Mouse (Mus musculus): ENCODE measurements around the gene Dclk1.

The Dclk1 gene

GRCm38 (mm10) chr3:55260139-55260538 lies 18.0 kb downstream of the Dclk1 start:
- no peak for DNase-seq (ENCODE audit: low spot score)

DNA sequence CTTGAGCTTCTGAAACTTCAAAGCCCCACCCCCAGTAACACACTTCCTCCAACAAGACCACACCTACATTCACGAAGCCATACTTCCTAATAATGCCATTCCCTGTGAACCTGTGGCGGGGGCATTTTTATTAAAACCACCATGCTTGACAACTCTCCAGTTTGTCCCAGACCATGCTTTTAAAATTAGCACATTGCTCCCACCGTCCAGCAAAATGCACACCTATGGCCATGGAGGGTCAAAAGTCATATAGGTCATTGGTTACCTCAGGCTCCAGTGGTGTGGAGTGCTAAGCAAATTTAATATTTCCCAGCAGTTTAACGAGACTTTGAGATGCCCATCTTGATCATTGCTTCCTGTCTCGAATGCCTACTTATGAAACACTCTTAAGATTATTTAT lies 23.9 kb downstream of the Dclk1 start:
- DNase-seq (ENCODE audit: low spot score), result no peak

DNA sequence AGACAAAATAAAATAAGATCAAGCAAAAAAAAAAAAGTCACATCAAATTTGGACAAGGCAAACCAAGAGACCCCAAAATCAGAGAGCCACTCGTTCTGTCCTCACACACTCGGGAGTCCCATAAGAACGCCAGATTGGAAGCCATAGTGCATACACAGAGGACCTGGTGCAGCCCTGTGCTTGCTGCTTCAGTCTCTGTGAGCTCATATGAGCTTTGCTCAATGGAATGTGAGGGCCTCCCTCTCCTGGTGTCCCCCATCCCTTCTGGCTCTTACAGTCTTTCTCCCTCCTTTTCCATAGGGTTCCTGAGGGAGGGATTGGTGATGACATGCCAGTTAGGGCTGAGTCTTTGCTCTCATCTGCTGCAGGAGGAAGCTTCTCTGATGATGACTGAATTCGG lies 27.6 kb downstream of the Dclk1 start:
- DNase-seq (ENCODE audit: low spot score), result no peak

- no peak for DNase-seq (ENCODE audit: low spot score)
Observed at GRCm38 (mm10) chr3:55270345-55270744, 28.2 kb downstream of the Dclk1 start.

DNA sequence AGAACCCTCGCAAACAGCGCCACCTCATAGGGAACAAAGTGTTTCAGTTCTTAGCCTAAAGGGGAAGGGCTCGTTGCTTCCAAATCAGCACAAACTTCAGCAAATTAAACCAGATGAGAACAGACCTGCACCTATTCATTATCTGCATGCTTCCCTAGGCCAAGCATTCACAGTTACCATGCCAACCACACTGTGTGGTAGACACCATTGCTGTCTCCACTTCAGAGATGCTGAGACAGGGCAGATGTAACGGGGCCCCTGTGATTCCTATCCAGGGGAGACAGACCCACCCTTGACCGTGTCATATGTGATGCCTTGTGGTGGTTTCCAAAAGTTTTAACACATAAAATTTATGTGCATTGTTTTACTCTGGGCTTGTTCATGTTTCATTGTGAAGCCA lies 28.8 kb downstream of the Dclk1 start:
- no peak for DNase-seq (ENCODE audit: low spot score)

DNA sequence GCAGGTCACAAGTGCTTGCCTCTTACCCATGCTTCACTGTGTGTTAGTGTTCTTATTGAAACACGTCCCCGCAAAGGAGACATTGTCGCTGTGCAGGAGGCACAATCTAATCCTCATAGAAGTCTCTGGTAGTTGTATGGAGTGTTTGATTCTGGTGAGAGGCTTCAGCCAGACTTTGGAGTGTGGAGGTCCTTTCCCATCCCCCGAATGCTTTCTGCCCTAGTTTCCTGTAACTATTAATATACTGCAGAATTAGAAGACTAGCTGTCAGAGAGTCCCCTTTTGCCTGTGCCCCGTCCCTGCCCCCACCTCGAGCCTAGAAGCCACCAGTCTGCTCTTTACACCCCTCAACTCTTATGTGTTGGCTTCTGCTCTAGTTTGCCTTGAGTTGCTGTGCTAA lies 30.4 kb downstream of the Dclk1 start:
- DNase-seq (ENCODE audit: low spot score), result no peak

- DNase-seq (ENCODE audit: low spot score), result no peak
Observed at GRCm38 (mm10) chr3:55276446-55276845, 34.3 kb downstream of the Dclk1 start.

DNA sequence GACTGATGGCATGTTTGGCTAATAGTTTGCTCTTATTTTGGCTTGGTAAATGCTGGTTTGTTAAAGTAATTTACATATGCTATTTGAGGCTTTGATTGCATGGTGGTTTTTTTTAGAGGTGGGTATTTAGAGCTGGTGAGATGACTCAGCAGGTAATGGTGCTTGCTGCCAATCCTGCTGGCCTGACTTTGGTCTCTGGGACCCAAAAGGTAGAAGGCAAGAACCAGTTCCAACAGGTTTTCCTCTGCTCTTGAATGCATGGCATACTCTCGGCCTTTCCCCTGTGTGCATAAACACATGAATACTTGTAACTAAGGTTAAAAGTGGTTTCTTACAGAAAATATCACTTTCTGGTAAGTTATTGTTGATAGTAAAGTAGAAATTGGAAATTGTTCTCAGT lies 34.7 kb downstream of the Dclk1 start:
- no peak for DNase-seq (ENCODE audit: low spot score)

GRCm38 (mm10) chr3:55277829-55278228 lies 35.7 kb downstream of the Dclk1 start:
- DNase-seq (ENCODE audit: low spot score), result no peak

GRCm38 (mm10) chr3:55279923-55280322 lies 37.8 kb downstream of the Dclk1 start:
- no peak for DNase-seq (ENCODE audit: low spot score)

GRCm38 (mm10) chr3:55280471-55280870 lies 38.3 kb downstream of the Dclk1 start:
- DNase-seq (ENCODE audit: low spot score), result no peak

- no peak for DNase-seq (ENCODE audit: low spot score)
Observed at GRCm38 (mm10) chr3:55284215-55284614, 42.1 kb downstream of the Dclk1 start.

DNA sequence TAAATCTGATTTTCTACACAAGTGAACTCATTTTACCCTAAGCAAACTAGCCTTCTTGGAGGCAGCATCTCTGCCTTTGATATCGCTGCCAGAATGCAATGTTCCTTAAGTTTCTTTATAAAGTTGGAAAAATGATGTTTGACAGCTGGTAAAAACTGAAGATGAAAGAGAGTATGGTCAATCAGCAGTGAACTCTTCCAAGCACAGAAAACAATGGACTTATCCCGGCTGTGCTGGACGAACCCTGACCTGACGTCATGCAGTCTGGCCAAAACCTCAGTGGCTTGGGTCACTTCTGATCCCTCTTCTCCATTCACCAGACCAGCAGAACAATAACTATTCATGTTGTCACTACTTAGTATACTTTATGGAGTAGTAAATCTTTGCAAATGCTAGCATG lies 46.6 kb downstream of the Dclk1 start:
- no peak for DNase-seq (ENCODE audit: low spot score)

DNA sequence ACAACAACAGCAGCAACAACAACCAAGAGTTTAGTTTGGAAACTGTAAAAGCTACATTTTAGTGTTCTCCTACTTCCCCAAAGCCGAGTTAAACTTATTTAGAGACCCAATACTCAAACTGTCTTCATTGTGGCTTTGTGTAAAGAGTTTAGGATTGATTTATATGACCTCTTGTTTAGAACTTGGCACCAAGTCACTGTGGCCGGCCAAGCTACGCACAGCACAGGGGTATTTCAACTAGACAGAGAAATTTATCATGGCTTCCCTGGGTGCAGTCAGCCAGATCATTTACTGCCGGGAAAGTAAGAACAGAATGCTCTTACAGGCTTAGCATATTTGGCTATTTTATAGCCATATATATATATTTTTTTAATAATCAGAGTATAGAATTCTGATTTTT lies 49.8 kb downstream of the Dclk1 start:
- no peak for DNase-seq (ENCODE audit: low spot score)

- DNase-seq (ENCODE audit: low spot score), result no peak
Observed at GRCm38 (mm10) chr3:55292783-55293430, 50.7 kb downstream of the Dclk1 start.

DNA sequence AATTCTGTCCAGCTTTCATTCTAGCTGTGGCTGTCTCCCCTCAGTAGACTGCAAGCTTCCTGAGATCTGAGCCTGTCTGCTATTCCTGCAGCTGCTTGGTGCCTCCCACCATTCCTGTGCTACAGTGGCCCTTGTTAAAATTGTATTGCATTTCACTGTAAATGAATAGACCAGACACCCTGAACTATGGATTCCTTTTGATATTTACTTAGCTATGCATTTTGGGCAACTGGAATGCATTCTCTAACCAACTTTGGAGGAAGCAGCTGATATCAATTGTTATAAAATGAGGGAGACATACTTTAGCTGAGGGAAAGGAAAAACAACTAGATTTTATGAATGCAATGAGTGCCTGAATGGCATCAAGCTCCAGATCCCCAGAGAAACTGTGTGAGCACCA lies 63.5 kb downstream of the Dclk1 start:
- no peak for DNase-seq (ENCODE audit: low spot score)

- DNase-seq (ENCODE audit: low spot score), result no peak
Observed at GRCm38 (mm10) chr3:55307553-55308177, 65.5 kb downstream of the Dclk1 start.

GRCm38 (mm10) chr3:55309961-55310360 lies 67.8 kb downstream of the Dclk1 start:
- DNase-seq (ENCODE audit: low spot score), result no peak

- DNase-seq (ENCODE audit: low spot score), result no peak
Observed at GRCm38 (mm10) chr3:55315827-55316226, 73.7 kb downstream of the Dclk1 start.

DNA sequence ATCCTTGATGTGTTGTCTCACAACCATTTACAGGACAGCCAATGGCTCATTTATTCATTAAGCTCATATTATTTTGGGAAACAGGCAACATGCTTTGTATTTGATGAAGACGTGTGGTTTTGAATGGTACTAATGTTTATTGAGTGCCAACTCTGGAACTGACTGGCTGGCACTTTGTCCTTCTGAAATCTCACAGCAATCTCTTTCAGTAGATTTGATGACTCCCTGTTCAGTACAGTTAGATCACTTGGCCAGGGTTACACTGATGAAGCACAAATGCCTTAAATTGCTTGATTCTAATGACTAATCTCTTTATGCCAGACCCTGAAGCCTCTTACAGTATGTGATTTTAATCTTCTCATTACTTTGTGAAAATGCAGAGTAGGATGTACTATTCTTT lies 75.9 kb downstream of the Dclk1 start:
- no peak for DNase-seq (ENCODE audit: low spot score)

- DNase-seq (ENCODE audit: low spot score), result no peak
Observed at GRCm38 (mm10) chr3:55320572-55320971, 78.4 kb downstream of the Dclk1 start.

DNA sequence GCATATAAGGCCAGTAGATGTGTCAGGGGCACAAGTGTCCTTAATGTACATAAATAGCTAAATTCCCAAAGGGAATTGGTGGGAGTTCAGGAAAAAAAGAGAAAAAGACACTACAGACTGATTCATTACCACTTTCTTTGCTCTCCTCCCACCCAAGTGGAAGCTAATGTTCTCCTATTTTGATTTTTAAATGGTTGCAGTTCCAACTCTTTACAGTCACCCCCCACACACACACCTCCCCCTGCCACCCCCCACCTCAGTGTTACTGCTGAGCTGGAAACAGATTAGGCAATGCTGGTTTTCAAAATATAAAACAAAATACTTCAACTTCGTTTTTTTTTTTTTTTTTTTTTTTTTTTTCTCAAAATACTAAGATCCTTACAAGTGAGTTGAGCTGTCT lies 81.9 kb downstream of the Dclk1 start:
- DNase-seq (ENCODE audit: low spot score), result no peak

GRCm38 (mm10) chr3:55330496-55330895 lies 88.3 kb downstream of the Dclk1 start:
- no peak for DNase-seq (ENCODE audit: low spot score)

GRCm38 (mm10) chr3:55331694-55332093 lies 89.5 kb downstream of the Dclk1 start:
- no peak for DNase-seq (ENCODE audit: low spot score)
